Mouse (Mus musculus): ENCODE data around the gene Nell2. TPM values are rescaled to one million over a fixed set of nuclear protein-coding genes. Genes with fewer than 3 reads are reported as not detected.

Gene Nell2
- polyA plus RNA-seq, 1 experiment from 2014 or later = 0.17 TPM

DNA sequence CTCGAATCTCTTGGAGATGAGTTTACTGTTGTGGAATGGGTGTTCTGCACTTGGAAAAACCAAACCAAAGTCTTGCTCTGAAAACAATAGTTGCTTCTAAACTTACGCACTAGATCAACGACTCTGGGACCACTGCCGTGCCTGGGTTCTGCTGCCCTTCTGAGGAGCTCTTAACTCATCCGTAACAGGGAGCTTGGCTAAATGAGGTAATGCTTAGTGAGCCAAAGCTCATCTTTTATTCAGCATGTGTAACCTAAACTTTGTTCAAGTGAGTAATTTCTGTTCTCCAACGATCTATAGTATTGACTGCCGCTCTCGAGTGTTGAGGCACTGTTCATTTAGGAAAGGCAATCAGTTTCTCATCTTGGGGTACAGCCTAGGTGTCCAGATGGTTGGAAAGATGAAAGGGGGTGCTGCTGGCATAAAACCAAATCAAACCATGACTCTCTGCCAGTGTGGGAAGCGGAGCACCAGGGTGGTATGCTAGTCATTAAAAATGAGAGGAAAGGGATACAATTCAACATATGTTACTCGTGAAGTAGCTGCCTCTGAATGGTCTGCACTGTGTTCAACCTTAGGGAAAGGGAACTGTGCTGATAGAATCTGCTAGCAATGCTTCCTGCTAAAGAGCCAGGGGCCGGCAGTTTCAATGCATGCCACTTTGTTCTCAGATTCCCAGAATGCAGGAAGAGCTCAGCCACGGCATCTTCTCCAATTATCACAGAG, 311.6 kb downstream of the Nell2 start:
- TF ChIP-seq CTCF (IDR thresholded peaks at IDR 0.05) (no peak), EP300 (IDR thresholded peaks at IDR 0.05) (no peak)
- ATAC-seq = no peak
- Histone ChIP-seq H3K9ac (replicated peaks; ENCODE audit: low read depth) (no peak overlapping the region), H3K4me3 (ENCODE audit: low read depth, low read length) (no peak overlapping the region), H3K9me3 (ENCODE audit: low read length) (no peaks in the 10 kb centered on the region), H3K4me2 (replicated peaks; ENCODE audit: low read depth, low read length) (no peak overlapping the region), H3K4me1 (ENCODE audit: insufficient read depth, low read depth, low read length) (no peaks in the 10 kb centered on the region), H3K27ac (ENCODE audit: low read length) (no peak overlapping the region), H3K36me3 (ENCODE audit: insufficient read depth, low read length) (no peaks in the 10 kb centered on the region), H3K27me3 (replicated peaks; ENCODE audit: insufficient read depth, low read length) (no peaks in the 10 kb centered on the region)
- no peak for DNase-seq (ENCODE audit: low spot score)
- WGBS = 75% methylated on average over 12 of the region's 12 CpGs

DNA sequence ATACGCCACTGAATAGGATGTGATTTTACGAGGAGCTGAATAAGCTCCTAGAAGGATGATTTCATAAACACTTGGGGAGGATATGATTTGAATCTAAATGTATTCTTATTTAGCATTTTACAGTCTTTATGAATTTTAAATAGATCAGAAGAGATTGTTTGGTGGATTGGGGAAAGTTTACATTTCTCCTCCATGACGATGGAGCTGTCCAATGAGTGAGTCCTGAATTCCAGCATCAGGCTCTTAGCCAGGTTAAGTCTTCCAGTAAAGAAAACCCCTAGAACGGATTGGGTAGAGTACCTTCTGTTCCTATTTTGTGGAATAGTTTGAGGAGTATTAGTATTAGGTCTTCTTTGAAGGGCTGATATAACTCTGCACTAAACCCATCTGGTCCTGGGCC, 317.8 kb downstream of the Nell2 start:
- Histone ChIP-seq H3K4me1 (ENCODE audit: insufficient read depth, low read depth, low read length) (no peaks in the 10 kb centered on the region), H3K27me3 (replicated peaks; ENCODE audit: insufficient read depth, low read length) (no peaks in the 10 kb centered on the region), H3K4me2 (replicated peaks; ENCODE audit: low read depth, low read length) (no peak overlapping the region), H3K9ac (replicated peaks; ENCODE audit: low read depth) (no peak overlapping the region), H3K9me3 (ENCODE audit: low read length) (no peaks in the 10 kb centered on the region), H3K36me3 (ENCODE audit: insufficient read depth, low read length) (no peaks in the 10 kb centered on the region), H3K4me3 (ENCODE audit: low read depth, low read length) (no peak overlapping the region), H3K27ac (ENCODE audit: low read length) (no peak overlapping the region)
- TF ChIP-seq CTCF (IDR thresholded peaks at IDR 0.05) (no peak), EP300 (IDR thresholded peaks at IDR 0.05) (no peak)
- 69% methylated on average over 4 of the region's 4 CpGs for WGBS
- DNase-seq (ENCODE audit: low spot score) = no peak
- no peak for ATAC-seq

DNA sequence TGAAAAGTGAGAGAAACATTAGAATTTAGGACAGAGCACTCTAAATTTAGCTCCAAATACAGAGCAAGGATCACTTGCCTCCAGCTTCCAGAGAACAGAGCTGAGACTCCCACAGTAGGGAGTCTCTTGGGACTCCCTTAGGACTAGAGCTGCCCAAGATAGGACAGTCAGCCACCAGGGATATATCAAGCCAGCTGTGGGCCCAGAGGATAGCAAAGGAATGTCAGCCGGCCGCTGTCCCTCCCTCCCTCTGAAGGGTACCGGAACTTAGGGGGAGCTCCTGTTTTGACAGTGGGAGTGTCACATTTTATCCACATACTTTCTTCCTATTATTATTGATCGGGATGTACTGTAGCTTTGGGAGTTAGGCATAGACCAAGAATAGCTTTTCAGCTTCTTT, 319.2 kb downstream of the Nell2 start:
- ATAC-seq = no peak
- no peak for DNase-seq (ENCODE audit: low spot score)
- no peak overlapping the region for H3K4me3 ChIP-seq (ENCODE audit: low read depth, low read length)
- TF ChIP-seq EP300 (IDR thresholded peaks at IDR 0.05) = no peak
- TF ChIP-seq CTCF (IDR thresholded peaks at IDR 0.05) = no peak
- no peaks in the 10 kb centered on the region for H3K27me3 ChIP-seq (replicated peaks; ENCODE audit: insufficient read depth, low read length)
- H3K4me1 ChIP-seq (ENCODE audit: insufficient read depth, low read depth, low read length) = no peaks in the 10 kb centered on the region
- no peak overlapping the region for H3K4me2 ChIP-seq (replicated peaks; ENCODE audit: low read depth, low read length)
- 68% methylated on average over 4 of the region's 4 CpGs for WGBS
- H3K9me3 ChIP-seq (ENCODE audit: low read length) = no peaks in the 10 kb centered on the region
- no peak overlapping the region for H3K27ac ChIP-seq (ENCODE audit: low read length)
- no peak overlapping the region for H3K9ac ChIP-seq (replicated peaks; ENCODE audit: low read depth)
- no peaks in the 10 kb centered on the region for H3K36me3 ChIP-seq (ENCODE audit: insufficient read depth, low read length)

DNA sequence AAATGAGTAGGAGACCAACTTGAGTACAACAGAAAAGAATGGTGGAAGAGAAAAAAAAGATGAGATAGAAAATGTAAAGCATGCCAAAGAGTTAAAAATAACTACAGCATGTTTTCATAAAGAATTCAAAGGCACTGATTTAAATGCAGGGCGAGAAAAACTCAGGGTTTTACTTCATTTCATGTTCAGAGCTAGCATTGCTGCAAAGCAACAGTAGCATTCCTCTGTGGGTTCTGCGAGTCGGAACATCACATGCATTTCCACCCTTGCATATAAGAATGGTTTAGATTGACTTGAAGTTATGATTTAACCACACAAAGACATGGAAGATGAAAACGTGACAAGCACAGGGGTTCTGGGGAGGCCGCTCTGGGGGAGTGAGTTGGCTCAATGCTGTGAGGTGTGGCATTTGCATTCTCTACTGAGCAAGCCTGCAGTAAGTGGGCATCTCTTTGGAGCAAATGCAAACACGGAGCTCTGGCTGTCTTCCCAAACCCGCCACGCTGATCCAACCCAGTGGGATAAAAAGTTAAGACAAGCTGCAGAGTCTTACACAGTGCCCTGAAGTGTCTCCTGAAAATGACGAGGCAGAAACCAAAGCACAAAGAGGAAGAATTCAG, 334.6 kb downstream of the Nell2 start:
- no peak overlapping the region for H3K4me2 ChIP-seq (replicated peaks; ENCODE audit: low read depth, low read length)
- H3K4me3 ChIP-seq (ENCODE audit: low read depth, low read length) = no peak overlapping the region
- H3K9me3 ChIP-seq (ENCODE audit: low read length) = no peaks in the 10 kb centered on the region
- no peak for TF ChIP-seq EP300 (IDR thresholded peaks at IDR 0.05)
- no peak for TF ChIP-seq CTCF (IDR thresholded peaks at IDR 0.05)
- H3K36me3 ChIP-seq (ENCODE audit: insufficient read depth, low read length) = no peaks in the 10 kb centered on the region
- no peak for DNase-seq (ENCODE audit: low spot score)
- no peak for ATAC-seq
- no peaks in the 10 kb centered on the region for H3K4me1 ChIP-seq (ENCODE audit: insufficient read depth, low read depth, low read length)
- H3K27me3 ChIP-seq (replicated peaks; ENCODE audit: insufficient read depth, low read length) = no peaks in the 10 kb centered on the region
- no peak overlapping the region for H3K9ac ChIP-seq (replicated peaks; ENCODE audit: low read depth)
- 48% methylated on average over 9 of the region's 9 CpGs for WGBS
- no peak overlapping the region for H3K27ac ChIP-seq (ENCODE audit: low read length)

DNA sequence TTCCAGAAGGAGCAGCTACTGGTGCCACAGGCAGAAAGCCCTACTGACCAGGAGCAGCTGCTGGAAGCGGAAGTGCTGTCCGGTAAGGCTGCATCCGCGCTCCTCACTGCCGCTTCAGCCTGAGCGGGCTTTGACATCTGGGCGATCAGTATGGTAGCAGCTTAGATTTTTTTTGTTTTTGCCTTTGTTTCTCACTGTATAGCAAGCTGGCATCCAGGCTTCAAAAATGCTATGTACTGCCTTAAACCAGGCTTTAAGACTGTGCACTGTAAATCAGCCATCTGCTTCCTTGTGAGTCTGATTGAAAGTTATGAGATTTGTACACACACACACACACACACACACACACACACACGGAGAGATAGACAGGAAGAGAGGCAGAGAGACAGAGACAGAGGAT, 335.4 kb downstream of the Nell2 start:
- no peak for TF ChIP-seq CTCF (IDR thresholded peaks at IDR 0.05)
- no peak for TF ChIP-seq EP300 (IDR thresholded peaks at IDR 0.05)
- WGBS = 71% methylated on average over 8 of the region's 8 CpGs
- DNase-seq (ENCODE audit: low spot score) (no peak), ATAC-seq (no peak)
- no peak overlapping the region for H3K27ac ChIP-seq (ENCODE audit: low read length)
- H3K9me3 ChIP-seq (ENCODE audit: low read length) = no peaks in the 10 kb centered on the region
- H3K9ac ChIP-seq (replicated peaks; ENCODE audit: low read depth) = no peak overlapping the region
- no peaks in the 10 kb centered on the region for H3K36me3 ChIP-seq (ENCODE audit: insufficient read depth, low read length)
- no peak overlapping the region for H3K4me2 ChIP-seq (replicated peaks; ENCODE audit: low read depth, low read length)
- no peak overlapping the region for H3K4me3 ChIP-seq (ENCODE audit: low read depth, low read length)
- H3K27me3 ChIP-seq (replicated peaks; ENCODE audit: insufficient read depth, low read length) = no peaks in the 10 kb centered on the region
- no peaks in the 10 kb centered on the region for H3K4me1 ChIP-seq (ENCODE audit: insufficient read depth, low read depth, low read length)

DNA sequence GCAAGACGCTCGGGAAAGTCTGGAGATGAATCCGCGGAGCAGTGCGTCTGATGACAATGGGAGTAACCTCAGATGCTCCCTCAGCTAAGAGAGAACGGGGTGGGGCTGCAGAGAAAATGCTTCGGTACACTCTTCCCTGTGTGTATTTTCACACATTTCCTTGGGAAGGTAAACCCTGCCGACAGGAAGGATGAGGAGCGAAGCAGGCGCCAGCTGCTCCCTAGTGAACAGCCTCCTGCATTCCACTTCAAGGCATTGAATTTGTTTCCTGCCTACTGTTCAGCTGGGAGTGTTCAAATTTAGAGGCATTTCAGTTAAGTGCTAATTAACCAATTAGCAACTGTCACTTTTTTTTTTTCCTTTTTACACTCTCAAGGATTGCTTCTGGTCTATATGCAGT, 342.1 kb downstream of the Nell2 start:
- TF ChIP-seq CTCF (IDR thresholded peaks at IDR 0.05) = no peak
- no peak overlapping the region for H3K9ac ChIP-seq (replicated peaks; ENCODE audit: low read depth)
- 32% methylated on average over 10 of the region's 10 CpGs for WGBS
- H3K4me3 ChIP-seq (ENCODE audit: low read depth, low read length) = no peak overlapping the region
- DNase-seq (ENCODE audit: low spot score) (no peak), ATAC-seq (no peak)
- H3K27me3 ChIP-seq (replicated peaks; ENCODE audit: insufficient read depth, low read length) = no peaks in the 10 kb centered on the region
- no peak overlapping the region for H3K27ac ChIP-seq (ENCODE audit: low read length)
- no peak overlapping the region for H3K4me2 ChIP-seq (replicated peaks; ENCODE audit: low read depth, low read length)
- H3K9me3 ChIP-seq (ENCODE audit: low read length) = no peaks in the 10 kb centered on the region; the same call in 1 of the 2 replicates
- H3K36me3 ChIP-seq (ENCODE audit: insufficient read depth, low read length) = no peaks in the 10 kb centered on the region
- H3K4me1 ChIP-seq (ENCODE audit: insufficient read depth, low read depth, low read length) = no peaks in the 10 kb centered on the region

All from lung, postnatal 0 days (tissue).